Mouse (Mus musculus) megakaryocyte, adult 5-6 weeks (primary cell): ENCODE measurements around the gene Dip2c. TPM values are rescaled to one million over a fixed set of nuclear protein-coding genes. Genes with fewer than 3 reads are reported as not detected.
A peak's percentile ranks its signal among the peaks of the same experiment; 100 is the strongest.

Experiments used
- ATAC-seq: 2 replicates; pipeline ENCODE4 v1.8.0; 2016; ENCODE audit warnings: mild to moderate bottlenecking, inconsistent platforms; ENCODE audit not compliant: poor library complexity, severe bottlenecking
- total RNA-seq, 2 experiments: library from RNA; stranded (forward) in 1 of 2; stranded (reverse) in 1 of 2; fragments of 153-499, 151-499 nt in 1 of 2; fragments of 221-1000, 200-1000 nt in 1 of 2; gene quantifications; 2 replicates each; pipeline versions ENCODE4 v1.2.3 to v1.2.4; 2015 to 2017

The Dip2c gene
- total RNA-seq, 2 experiments from 2014 or later: 1.3 to 2.2 TPM

DNA sequence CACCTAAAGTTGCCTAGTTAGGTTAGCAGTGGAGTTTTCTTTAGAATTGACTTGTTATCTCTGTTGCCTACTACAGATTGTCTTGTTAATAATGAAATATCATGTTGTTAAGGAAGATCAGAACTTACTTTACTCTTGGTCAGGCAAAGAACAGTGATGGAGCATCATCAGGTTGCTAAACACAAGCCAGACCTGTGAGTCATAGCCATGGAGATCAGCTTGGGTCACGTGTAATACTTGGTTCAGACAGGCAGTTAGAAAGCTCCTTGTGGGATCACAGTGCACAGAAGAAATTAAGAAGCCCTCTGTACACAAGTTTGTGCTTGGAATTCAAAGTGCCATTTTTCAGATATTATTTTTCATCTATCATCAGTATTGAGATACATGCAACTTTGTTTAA, 48.9 kb downstream of the Dip2c start:
- ATAC-seq: peak; percentile 52

- ATAC-seq: no peak
Measured at GRCm38 (mm10) chr13:9329307-9329915, 53.1 kb downstream of the Dip2c start.

- no peak for ATAC-seq
Measured at GRCm38 (mm10) chr13:9333187-9333586, 56.9 kb downstream of the Dip2c start.

GRCm38 (mm10) chr13:9340293-9340692, 64.0 kb downstream of the Dip2c start:
- ATAC-seq: no peak

DNA sequence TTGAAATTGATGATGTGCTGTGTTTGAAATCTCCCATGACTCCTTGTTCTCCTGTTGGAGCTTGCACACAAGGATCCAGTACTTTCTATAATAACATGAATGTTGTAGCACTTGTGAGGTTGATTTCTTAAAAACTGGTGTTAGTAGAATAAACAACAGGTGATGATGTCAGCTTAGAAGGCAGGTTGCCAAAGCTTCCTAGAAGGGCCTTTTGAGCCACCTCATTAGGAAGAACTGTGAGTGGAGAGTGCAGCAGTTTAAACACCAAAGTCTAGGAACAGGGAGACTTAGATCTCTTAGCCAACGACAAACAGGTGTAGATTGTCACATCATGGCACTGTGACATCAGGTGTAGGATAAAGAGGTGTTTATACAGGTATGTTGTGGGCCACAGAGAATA, 66.4 kb downstream of the Dip2c start:
- ATAC-seq: no peak

DNA sequence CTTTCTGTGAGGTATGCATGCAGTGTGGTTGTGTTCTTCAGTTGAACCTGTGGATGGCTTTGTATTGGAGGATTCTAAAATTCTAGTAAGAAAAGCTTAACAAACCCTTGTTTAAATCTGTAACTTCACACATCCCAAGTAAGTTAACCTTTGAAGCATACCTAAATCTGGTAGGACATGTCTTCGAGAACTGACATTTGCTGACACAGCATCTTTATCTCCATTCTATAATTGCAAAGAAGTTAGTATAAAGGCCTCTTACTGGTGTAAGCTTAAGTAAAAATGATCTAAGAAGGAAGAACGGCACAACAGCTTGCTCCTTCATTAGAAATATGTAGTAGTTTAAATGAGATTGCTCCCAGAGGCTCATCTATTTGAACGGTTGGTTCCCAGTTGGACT, 71.1 kb downstream of the Dip2c start:
- ATAC-seq: no peak

DNA sequence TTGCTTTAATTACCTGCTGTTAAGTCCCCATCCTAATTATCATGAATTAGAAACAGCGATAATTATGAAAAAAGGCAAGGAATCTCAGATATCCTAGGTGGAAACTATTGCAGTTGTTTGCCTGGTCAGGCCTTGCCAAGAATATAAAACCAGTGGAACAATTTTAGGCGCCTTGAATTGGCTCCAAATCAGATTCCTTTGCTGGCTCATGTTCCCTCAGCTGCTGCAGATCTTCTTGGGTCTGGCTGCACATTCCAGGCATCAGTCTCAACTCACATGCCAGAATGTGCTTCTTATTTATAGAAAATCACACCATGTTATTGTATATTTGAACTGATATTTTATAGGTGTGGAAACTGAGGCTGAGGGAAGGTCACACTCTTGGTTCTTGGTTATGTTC, 74.3 kb downstream of the Dip2c start:
- no peak for ATAC-seq

GRCm38 (mm10) chr13:9353890-9354289, 77.6 kb downstream of the Dip2c start:
- ATAC-seq: no peak

GRCm38 (mm10) chr13:9355331-9355730, 79.0 kb downstream of the Dip2c start:
- ATAC-seq: no peak

DNA sequence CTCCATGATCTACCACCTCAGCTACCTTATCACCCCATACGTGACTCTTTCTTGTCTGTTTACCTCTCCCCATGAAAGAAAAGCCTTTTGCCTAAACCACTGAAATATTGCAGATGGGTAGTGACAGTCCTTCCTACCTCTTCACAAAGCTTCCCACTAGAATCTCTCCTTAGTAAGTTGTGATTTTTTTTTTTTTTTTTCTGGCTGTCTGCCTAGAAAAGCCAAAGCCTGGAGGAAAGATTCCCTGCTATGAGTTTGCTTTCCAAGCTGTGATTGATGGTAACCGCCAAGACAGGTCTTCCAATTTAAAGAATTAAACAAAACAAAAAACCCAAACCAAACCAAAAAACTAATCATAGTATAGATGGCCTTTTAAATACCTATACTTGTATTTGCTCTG, 85.1 kb downstream of the Dip2c start:
- no peak for ATAC-seq

DNA sequence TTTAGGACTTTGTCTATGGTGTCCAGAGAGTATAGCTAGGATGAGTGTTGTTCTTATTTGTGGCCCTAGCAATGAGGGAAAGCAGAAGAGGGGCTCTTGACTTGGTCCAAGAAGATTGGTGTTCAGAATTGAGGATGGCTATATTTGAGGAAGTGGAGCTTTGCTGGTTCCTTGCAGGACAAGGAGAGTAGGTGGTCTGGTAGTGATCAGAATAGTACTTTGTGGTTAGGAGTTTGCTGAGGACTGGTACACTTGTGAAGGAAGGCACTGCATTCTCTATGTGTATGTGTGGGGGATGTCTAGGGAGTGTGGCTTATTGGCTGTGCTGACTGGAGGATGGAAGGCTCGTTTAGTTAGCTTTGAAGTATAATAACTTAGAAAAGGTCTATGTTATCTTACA, 95.1 kb downstream of the Dip2c start:
- peak; percentile 27; the same call in 1 of the 2 replicates for ATAC-seq

- ATAC-seq: no peak
Measured at GRCm38 (mm10) chr13:9377130-9377529, 100.8 kb downstream of the Dip2c start.

DNA sequence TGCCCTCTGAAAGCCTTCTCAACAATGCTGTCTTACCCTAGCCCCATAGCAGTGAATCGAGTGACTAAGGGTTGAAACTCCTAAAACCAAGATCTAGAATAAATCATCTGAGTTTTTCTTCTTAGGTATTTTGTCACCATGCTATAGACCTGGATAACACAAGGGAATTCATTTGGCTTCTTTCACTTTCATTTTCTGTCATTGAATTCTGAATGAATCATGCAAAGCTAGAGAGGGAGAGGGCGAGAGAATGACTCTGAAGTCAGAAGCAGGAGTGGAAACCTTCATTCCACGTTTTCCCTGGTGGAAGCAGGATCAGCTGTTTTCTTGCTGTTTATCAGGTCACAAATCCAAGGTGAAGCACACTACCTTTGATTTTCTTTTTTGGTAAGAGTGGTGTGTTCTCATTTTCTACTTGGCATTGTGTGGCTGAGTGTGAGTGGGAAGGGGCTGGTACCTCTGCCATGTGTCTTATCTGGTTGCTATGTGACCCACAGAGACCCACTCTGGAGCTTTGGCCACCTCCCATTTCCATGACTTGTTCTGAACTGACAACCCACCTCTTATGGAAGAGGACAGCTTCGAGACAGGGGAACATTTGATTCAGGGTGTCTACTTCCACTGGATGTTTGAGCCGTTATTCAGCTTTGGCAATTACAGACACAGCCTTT, 104.5 kb downstream of the Dip2c start:
- no peak for ATAC-seq

GRCm38 (mm10) chr13:9388017-9388416, 111.7 kb downstream of the Dip2c start:
- ATAC-seq: peak; percentile 81

GRCm38 (mm10) chr13:9389334-9389733, 113.0 kb downstream of the Dip2c start:
- ATAC-seq: no peak

GRCm38 (mm10) chr13:9390204-9390804, 114.0 kb downstream of the Dip2c start:
- ATAC-seq: no peak

GRCm38 (mm10) chr13:9393470-9393869, 117.1 kb downstream of the Dip2c start:
- no peak for ATAC-seq

DNA sequence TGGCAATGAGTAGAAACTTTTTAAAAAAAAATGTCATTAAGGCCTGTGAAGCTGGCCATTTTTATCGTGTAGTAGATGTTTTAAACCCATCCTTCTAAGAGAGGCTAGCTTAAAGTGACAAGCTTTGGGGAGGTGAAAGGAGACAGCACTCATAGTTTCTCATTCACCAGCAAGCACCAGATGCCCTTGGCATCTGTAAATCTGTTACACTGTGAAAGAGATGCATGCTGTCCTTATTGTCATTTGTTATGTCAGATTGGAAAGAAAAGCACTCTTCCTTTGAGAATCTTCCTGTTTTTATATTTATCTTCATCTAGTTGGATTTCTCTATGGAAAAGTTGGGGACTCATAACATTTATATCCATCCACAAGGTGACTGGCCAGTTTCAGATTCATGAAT, 119.0 kb downstream of the Dip2c start:
- ATAC-seq: no peak

- no peak for ATAC-seq
Measured at GRCm38 (mm10) chr13:9398846-9399245, 122.5 kb downstream of the Dip2c start.

DNA sequence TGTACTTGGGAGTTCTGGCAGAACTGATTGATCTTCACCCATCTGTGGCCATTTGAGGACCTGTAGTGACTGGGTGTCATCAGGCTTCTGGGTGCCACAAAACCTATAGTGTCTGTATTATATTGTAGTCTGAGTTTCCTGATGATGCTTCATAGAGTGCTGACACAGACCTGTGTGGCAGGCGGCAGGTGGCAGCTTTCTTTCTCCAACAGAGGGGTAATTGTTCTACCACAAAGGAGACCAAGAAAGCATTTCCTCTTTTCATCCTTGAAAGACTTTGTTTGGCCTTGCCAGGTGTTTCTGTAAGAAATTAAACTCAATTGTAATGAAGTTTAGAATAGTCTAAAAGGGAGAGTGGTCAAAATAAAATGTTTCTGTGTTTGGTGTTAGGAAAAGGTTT, 129.1 kb downstream of the Dip2c start:
- ATAC-seq: no peak

DNA sequence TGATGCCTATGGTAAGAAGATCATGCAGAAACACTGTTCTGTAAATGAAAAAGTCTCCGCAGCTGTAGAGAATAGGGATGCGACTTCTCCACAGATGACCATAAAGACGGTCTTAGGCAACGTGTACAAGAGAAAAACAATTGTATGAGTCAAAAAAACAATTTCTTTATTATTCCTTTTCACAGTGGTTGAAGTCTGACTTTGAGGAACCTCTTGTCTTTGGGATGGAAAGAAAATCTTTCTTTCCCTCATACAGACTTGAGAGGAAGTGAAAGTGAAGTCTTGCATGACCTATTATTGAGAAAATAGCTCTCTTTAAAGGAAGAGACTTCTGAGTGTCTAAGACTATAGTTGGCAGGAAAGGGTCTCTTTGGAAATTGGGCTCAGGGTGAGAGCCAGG, 132.7 kb downstream of the Dip2c start:
- ATAC-seq: peak; percentile 93

DNA sequence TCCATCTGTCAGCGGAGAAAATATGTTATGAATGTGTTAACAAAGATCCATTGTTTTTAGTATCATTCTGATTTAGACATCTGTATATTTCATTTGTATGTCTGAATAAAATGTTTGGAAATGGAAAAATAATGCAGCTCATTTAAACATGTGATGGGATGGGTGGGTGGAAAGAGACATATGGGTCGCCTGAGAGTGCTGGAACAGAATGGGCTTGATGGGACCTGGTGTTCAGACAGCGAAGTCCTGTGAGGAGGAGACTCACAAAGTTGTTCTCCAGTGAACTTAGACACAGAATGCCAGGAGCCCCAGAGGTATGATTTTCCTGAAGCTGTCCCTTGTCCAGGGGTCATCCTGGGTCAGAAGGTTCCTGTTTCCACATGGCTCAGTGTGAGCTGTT, 142.1 kb downstream of the Dip2c start:
- peak; percentile 41 for ATAC-seq
